Mouse (Mus musculus) myocyte (in vitro differentiated cells): ENCODE measurements around the gene Smim7.

ENCODE experiments used
- CEBPB ChIP-seq: IDR thresholded peaks from 2 replicates; pipeline ENCODE4 v1.6.1; 2011; ENCODE audit warnings: mild to moderate bottlenecking, moderate library complexity; ENCODE audit not compliant: poor library complexity, insufficient read depth, severe bottlenecking
- E2F4 ChIP-seq: IDR thresholded peaks from one replicate; pipeline ENCODE4 v1.6.1; 2011; ENCODE audit warnings: mild to moderate bottlenecking, control low read depth, moderate library complexity; ENCODE audit not compliant: insufficient read depth
- MAX ChIP-seq: IDR thresholded peaks from one replicate; pipeline ENCODE4 v1.6.1; 2011; ENCODE audit warnings: low read depth, mild to moderate bottlenecking, control low read depth
- MYOG ChIP-seq, 3 experiments: IDR thresholded peaks; one replicate each; pipeline ENCODE4 v1.6.1; 2011; ENCODE audit warnings: control low read depth in 2 of 3, low read depth in 2 of 3, mild to moderate bottlenecking in 2 of 3; ENCODE audit not compliant: insufficient read length in 2 of 3, control insufficient read depth in 1 of 3, insufficient read depth in 1 of 3
- POLR2A ChIP-seq: IDR thresholded peaks from one replicate; pipeline ENCODE4 v1.6.1; 2011; ENCODE audit warnings: low read depth, mild to moderate bottlenecking, control low read depth, moderate library complexity; ENCODE audit not compliant: insufficient read length
- POLR2AphosphoS2 ChIP-seq: IDR thresholded peaks from one replicate; pipeline ENCODE4 v1.6.1; 2011; ENCODE audit warnings: low read depth, control low read depth; ENCODE audit not compliant: insufficient read length
- SRF ChIP-seq: IDR thresholded peaks from one replicate; pipeline ENCODE4 v1.6.1; 2011; ENCODE audit warnings: low read depth; ENCODE audit not compliant: control insufficient read depth, insufficient read length
- TCF12 ChIP-seq: IDR thresholded peaks from one replicate; pipeline ENCODE4 v1.6.1; 2011; ENCODE audit warnings: mild to moderate bottlenecking, control low read depth; ENCODE audit not compliant: poor library complexity, insufficient read depth, severe bottlenecking
- USF1 ChIP-seq: IDR thresholded peaks from one replicate; pipeline ENCODE4 v1.6.1; 2011; ENCODE audit warnings: low read depth, mild to moderate bottlenecking, control low read depth, moderate library complexity

DNA sequence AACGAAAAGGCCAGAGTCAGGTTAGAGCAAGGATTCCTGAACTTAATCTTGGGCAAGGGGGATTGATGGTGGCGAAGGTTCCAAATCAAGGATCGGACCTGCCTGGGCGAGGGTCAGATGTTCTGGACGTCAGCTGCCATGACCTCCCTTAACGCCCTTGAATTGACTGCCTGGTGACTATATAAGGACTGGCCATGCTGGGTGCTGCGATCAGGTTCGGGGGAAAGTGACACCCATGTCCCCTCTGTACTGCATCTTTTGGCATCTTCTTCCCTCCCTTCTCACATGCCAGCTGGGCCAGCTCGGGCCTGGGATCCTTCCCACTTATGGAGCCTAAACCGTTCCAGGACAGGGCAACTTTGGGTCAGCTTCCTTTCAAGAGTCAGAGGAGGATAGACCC, 1.6 kb upstream of the Smim7 start:
- TF ChIP-seq CEBPB (no peak), POLR2A (no peak), MYOG (IDR thresholded peaks at IDR 0.05; ENCODE audit: control insufficient read depth in 1 of 3, insufficient read depth in 1 of 3, insufficient read length in 2 of 3, low read depth in 2 of 3) (no peak), SRF (no peak), USF1 (no peak), MAX (no peak), E2F4 (no peak), TCF12 (no peak), POLR2AphosphoS2 (peak; percentile 56)
